Mouse (Mus musculus): Measurements from ENCODE around the gene Abcg4.
"Not testable (repeated sequence)": the region's sequence is repeated elsewhere in the genome, so short reads cannot be mapped to it uniquely, and the experiment has no call there.

The Abcg4 gene

DNA sequence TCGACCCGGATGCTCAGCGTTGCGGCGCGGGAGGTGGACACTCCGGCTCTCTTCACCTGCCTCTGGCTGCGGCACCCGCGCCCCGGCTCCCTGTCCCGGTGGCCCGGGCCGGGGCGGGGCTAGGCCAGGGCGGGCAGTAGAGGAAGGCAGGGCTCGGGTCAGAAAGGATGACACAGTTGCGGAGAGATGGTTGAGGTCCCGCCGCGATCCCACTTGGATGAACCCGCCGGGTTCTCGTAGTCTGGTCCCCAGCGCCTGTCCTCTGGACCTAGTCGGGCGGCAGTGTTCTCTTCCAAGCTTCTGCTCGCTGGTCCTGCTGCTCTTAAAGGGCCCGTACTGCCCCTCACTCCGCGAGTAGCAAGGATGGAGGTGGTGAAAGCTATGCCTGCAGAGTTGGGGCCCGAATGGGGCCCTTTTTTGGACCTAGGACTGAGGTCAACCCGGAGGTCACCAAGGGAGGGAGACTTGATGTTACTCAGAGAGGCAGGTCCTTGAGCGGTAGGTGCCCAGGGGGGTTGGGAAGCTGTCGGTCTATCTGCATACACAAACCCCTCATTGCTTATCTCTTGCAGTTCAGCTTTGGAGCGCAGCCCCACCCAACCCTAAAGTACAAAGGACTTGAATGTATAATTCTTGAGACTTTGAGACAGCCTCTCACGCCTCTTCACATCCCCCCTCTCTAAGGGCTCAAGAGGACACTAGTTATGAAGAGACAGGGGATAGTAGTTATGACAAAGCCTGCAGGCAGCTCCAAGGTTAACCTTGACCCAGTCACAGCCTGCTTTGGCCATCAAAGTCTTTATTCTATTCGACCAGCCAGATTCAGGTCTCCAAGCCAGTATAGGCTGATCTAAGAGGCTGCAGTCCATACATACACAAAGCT lies at the start of gene Abcg4:
Gene Abcg4 (minus strand): TSS at position 540 of the 883 bp plus-strand sequence.
- peak in 1 of 2 experiments; percentile 70 for DNase-seq

DNA sequence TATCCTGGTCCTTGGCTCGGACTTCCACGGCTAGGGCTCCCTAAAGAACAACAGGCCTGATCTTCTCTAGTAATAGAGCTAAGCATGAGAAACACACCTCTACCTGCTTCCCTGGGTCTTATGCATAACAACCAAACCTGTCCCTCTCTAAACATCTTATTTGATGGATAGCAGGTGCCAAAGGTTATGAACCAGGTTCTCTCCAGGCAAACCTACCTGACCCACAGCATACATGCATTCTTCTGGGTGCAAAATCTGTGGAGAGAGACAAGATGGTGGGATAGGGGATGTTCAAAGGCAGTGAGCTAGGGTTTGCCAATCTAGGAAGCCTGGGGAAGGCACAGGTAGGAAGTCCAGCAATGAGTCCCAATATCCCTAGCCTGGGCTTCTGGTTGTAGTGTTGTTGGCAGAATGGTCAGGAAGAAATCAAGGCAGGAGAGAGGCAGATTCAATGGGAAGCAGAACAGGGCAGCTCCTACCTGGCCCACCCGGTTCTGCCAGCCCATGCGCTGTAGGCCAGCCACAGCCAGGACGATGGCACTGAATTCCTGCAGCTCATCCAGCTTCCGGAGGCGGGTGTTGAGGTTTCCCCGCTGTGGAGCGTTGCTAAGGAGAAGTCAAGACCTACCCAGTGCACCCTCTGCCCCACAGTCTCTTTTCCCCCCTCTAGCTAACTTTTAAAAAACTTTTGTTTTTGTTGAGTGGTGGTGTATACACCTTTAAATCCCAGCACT lies 49.2 kb upstream of the Abcg4 start:
- no peak for DNase-seq

DNA sequence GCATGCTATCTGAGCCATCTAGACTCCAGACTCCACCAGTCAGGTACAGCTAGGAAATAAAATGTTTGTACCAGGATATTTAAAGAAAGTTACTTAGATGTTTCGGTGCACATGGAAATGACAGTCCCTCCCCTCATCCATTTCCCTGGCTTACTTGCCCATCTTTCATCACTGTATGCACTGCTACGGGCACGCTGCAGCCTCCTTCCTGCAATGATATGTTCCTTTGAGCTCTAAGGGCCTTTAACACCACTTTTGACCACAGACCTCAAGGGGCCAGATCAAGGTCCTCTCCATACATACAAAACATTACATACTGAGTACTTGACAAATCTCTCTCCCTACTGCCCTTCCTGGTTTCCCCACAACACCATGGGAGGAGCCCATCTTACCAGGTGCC lies 48.5 kb upstream of the Abcg4 start:
- no peak for DNase-seq

DNA sequence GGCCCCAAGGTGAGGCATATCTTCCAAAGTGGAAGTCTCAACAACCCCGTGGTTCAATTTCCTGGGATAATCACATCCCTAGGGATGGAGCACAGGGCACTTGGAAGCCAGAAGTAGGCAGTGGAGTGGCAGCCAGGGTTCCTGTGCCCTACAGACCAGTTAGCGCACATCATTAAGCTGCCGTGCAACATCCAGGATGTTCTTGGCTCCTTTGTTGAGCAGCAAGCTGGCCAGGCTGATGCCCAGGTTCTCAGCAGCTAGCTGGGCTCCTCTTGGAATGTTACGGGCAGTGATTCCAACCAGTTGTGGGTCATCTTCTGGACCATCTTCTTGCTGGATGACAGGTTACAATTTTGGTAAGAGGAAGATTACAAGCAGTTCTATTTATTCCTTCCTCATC lies 48.1 kb upstream of the Abcg4 start:
- DNase-seq = not testable (repeated sequence)

DNA sequence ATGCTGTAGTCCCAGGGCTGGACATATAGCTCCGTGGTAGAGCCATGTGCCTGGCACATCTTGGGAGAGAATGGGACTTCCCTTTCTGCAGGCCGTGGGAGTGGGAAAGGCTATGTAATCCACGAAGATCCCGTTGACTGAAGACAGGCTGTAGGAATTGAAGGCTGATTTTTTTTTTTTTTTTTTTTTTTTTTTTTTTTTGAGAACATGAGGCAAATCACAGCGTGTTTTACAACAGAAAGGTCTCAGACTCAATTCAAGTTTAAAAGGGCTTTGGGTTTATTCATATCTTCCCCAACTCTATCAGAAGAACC lies 47.6 kb upstream of the Abcg4 start:
- no peak for DNase-seq

DNA sequence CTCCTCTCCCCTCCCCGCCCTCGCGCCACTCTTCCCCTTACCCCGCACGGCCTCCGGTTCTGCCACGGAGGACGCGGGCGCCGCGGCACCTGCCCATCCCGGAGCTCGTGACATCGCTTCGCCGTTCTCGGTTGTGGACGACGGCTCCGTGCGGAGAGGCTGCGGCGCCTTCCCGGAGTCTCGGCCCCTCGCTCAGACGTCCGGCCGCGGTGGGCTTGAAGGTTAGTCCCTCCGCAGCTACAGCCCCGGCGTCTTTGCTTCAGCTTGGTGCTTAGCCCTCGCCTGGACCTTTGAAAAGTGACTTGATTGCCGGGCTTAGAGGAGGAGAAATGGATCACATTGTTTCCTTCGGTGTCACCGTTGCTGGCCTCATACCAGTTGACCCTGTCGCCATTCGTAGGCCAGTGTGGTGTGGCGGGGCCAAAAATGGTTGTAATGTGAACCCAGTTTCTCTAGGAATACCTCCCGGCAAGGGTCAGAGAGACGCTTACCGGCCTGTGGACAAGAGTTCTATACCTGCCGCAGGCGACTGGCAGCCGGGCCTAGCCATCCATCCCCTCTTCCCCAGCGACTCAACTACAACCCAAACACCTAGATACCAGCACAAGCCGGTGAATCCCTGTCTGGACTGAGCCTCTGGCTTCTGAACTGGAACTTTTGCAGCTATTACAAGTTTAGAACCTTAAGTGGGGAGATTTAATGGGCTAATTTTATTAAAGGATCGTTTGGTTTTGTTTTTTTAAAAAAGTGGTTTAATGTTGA lies 47.1 kb upstream of the Abcg4 start:
- DNase-seq = peak in 1 of 2 experiments; percentile 48

DNA sequence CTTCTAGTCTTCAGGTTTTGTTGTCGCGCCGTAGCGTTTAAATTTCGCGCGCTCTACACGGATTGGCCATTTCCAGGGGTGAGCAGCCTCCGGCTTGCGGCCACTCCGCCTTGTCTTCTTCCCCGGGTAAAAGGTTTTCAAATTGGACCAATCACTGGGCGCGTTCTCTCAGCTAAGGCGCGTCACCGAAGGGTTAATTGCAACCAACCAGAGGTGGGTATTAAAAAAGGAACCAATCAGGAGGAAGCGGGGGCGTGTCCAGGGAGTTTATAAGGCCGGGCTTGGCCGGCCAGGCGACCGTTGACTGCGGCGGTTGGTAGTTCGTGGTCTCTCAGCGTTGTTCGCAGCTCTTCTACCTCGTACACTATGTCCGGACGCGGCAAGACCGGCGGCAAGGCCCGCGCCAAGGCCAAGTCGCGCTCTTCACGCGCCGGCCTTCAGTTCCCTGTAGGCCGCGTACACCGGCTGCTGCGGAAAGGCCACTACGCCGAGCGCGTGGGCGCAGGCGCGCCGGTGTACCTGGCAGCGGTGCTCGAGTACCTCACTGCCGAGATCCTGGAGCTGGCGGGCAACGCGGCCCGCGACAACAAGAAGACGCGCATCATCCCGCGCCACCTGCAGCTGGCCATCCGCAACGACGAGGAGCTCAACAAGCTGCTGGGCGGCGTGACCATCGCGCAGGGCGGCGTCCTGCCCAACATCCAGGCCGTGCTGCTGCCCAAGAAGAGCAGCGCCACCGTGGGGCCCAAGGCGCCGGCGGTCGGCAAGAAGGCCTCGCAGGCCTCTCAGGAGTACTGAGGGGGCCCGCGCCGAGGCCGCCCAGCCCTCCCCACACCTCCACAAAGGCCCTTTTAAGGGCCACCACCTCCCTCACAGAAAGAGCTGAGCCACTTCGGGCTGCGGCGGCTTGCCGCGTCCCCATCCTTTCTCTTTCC lies 46.2 kb upstream of the Abcg4 start, which contains the start of gene H2afx:
Gene H2afx (plus strand): TSS at position 299 of the 935 bp plus-strand sequence.
- DNase-seq = peak; percentile 99

DNA sequence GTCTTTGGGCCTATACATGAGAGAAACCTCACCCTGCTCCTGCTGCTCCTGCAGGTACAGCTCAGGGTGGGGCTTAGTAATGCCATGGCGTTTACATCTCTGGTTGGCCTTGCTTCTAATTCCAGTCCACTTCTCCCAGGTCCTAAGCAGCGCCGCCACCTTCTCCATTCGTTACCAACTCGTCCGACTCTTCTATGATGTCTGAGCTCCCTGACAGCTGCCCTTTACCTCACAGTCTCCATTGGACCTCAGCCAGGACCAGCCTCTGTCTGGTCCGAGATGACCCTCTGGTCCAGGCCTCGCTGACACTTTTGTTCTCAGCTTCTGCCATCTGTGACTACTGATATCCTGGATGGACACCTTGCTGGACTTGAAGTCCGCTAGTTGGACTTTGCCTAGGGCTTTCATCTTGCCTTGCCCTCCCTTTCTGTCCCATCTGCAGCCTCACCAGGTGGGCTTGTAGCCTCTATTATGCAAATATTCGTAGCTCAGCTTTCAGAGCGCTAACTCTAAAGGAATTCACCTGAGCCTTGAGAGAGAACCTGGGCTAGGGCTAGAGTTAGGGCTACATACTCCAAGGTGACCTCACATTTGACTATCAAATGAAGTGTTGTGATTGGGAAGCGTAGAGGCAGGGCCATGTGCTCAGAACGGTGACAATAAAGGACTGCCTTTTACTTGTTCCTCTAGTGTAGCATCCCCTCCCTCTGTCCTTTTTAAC lies 44.7 kb upstream of the Abcg4 start:
- DNase-seq = peak in 1 of 2 experiments; percentile 31

DNA sequence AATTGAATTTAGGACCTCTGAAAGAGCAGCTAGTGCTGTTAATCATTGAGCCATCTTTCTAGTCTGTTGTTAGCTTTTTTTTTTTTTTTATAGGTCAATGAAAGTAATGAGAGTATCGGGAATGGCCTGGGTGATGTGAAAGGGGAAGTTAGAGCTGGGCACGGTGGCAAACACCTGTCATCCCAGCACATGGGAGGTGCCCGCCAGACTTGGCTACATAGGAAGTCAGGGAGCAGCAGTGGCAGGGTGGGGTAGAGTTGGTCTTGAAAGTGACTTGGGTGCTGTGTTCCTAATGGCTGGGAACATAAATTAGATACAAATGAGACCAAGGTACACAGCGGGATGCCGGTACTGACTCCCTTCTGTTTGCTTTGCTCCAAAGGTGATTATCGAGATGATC lies 42.3 kb upstream of the Abcg4 start:
- DNase-seq = no peak

DNA sequence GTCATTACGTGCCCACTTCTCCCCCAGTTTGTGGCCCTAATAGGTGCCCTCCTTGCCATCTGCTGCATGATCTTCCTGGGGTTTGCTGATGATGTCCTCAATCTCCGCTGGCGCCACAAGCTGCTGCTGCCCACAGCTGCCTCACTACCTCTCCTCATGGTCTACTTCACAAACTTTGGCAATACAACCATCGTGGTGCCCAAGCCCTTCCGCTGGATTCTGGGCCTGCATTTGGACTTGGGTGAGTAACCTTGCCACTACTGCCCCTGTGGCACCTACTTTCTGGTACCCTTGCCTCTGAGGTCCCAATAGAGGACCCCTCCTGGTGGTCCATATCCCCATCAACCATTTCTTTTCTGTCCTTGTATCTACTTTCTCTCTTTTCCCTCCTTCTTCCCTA lies 39.5 kb upstream of the Abcg4 start:
- DNase-seq = no peak

DNA sequence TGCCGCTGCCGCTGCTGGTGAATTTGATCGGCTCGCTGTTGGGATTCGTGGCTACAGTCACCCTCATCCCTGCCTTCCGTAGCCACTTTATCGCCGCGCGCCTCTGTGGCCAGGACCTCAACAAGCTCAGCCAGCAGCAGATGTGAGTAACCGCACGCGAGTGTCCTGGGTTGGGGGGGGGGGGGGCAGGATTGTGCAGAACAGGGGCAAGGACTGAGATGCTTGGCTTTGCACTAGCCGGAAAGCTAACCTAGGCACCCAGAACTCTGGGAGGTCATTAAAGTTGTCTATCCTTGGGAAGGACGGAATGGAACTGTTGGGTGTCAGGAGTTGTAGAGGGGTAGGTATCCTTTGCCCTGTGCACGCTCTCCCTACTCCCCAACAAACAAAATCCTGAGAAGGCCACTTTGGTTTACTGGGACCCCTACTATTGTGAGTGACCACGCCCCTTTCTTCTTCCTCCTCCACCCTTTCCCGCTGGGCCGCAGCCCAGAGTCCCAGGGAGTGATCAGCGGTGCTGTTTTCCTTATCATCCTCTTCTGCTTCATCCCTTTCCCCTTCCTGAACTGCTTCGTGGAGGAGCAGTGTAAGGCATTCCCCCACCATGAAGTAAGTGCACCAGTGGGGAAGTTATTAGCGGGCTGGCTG lies 38.8 kb upstream of the Abcg4 start:
- no peak for DNase-seq

DNA sequence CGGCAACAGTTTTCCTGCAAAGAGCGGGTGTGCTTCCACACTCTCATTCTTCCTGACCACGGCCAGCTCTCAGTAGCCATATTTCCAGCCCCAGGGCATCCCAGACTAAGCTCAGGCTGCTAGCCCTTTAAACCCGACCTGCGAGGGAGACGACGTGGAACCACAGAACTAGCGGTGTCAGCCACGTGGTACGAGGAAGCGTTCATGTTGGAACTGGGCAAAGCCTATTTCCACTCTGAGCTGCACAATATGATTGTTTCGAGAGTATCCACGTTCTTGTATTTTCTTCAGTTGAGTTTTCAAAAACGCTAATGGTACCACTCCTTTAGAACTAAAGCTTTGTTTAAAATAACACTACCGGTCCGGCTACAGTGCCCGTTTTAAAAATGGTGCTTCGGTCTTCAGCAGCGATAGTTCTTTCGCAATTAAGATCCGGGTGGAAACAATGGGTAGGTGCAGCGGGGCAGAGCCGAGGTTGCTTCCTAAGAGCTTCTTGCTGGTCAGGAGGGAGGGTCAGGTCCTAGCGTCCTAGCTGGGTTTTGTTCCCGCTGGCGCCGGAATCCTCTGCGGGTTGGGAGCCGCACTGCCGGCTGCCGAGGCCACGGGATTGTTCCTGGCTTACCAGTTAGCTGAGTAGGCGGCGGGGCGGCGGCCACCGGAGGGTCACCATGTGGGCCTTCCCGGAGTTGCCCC lies 38.1 kb upstream of the Abcg4 start:
- peak; percentile 88 to 91 for DNase-seq

DNA sequence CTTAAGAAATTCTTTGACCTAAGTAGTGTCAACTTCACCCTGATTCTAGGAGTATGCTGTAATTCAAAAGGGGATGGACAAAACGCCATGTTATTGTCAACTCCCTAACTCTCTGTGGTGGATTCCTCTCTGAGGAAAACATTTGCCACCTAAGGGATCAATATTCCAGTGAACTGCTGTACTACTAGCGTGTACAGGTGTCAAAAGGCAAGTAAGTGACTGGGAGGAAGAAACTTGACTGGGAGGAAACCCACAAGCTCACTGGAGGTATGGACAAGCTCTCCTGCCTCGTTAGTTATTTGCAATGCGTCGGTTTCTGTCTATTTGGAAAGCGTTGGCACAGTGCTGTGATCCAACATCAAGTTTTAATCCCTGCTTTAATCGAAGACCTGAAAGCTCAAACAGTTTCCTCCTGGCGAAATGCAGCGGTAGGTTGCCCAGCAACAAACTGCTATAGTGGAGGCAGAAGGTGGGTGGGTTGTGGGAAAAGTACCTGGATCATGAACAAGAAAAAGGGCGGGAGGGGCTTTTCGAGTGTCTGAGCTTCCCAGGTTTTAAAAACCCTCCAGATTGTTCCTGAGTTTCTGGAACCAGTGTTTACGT lies 37.5 kb upstream of the Abcg4 start, which contains the start of gene Dpagt1:
Gene Dpagt1 (plus strand): TSS at position 252 of the 603 bp plus-strand sequence.
- no peak for DNase-seq

DNA sequence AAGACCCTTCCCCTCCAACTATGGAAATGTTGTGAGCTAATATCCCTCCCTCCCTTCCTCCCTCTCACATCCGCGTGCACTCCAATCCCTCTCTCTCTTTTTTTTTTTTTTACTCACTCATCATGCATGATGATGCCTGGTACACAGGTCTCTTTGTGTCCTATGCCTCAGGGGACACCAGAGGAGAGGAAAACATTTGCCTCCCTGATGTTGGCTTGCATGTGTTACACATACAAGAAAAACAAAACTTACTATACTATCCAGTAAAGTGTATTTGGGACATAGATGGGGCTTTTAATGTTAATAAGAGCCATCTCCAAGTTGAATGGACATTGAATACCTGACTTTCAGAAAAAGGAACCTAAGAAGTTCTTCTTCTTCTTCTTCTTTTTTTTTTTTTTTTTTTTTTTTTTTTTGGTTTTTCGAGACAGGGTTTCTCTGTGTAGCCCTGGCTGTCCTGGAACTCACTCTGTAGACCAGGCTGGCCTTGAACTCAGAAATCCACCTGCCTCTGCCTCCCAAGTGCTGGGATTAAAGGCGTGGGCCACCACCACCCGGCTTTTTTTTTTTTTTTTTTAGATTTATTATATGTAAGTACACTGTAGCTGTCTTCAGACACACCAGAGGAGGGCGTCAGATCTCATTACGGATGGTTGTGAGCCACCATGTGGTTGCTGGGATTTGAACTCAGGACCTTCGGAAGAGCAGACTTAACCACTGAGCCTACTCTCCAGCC lies 36.8 kb upstream of the Abcg4 start:
- DNase-seq = not testable (repeated sequence)

DNA sequence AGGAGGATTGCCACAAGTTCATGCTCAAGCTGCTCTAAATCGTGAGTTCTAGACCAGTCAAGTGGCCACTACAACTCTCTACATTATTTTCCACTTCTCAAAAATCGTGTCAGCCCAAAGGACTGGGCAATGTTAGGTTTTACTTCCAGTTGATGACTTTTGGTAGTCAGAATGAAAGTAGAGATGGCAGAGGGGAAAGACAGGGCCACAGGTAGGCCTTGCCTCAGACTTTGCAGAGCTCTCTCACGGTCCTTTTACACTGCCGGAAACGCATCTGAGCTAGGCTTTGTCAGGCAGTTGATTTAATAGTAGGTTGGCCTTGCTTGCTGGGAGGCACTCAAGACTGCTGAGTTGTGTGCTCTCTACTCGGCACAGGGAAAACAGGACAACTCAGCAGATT lies 35.7 kb upstream of the Abcg4 start:
- no peak for DNase-seq

DNA sequence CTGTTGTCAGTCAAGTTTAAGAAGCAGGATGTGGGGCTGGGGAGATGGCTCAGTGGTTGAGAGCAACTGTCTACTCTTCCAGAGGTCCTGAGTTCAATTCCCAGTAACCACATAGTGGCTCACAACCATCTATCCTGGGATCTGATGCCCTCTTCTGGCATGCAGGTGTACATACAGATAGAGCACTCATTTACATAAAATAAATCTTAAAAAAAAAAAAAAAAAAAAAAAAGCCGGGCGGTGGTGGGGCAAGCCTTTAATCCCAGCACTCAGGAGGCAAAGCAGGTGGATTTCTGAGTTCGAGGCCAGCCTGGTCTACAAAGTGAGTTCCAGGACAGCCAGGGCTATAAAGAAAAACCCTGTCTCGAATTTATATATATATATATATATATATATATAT lies 35.2 kb upstream of the Abcg4 start:
- DNase-seq = not testable (repeated sequence)

DNA sequence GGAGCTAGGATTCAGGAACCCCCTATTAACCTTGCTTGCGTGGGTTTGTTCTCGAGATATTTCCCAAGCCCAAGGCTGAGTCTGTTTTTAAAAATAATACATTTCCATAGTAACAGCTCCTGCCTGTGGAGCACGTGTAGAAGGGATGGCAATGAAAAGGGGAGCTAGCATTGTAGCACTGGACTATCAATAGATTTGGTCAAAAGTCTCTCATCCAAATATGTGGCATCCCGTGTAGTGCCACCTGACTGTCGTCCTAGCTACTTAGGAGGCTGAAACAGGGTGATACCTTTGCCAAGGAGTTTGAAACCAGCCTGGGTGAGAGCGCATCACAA lies 32.4 kb upstream of the Abcg4 start:
- peak in 1 of 2 experiments; percentile 32 for DNase-seq

DNA sequence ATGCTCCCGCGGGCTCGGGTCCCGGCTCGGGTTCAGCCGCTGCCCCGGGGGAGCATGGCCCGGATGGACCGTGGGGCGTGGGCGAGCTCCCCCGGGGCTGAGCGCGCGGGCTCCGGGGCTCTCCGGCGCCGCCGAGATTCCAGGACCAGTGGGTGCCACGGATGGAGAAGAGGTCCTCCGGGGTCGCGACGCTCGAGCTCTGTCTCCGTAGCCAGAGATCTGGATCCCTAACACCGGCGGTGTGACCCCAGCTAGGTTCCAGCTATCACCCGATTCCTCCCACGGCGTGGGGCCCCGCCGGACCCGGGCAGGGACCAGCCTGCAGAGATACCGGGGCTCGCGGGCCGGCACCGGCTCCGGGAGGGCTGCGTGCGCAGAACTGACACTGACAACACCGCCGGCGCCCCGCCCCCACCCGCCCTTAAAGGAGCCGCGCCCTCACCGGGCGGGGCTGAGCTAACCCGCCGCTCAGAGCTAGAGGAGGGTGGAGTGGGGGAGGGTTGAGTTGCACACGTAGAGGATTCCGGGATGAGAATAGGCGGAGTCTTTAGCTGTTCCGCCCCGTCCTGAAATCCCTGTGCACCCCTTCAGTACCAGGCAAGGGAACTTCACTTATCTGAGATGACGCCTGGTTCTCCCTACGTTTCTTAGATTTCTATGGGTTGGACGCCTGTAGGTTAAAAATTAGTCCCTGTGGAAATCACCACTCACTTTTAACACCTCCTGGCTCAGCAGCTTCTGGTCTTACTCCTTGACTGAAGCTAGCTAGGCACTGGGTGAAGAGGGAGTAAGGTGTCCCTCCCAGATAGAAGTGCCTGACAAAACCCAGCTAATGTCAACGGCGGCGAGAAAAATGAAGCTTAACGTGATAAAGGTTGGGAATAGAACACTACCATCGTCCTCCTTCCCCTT lies 31.7 kb upstream of the Abcg4 start, which contains the start of gene C2cd2l:
Gene C2cd2l (minus strand): TSS at position 399 of the 912 bp plus-strand sequence.
- DNase-seq = peak; percentile 95 to 97
